Mouse (Mus musculus) thymus, postnatal 0 days (tissue): Measurements from ENCODE around the gene Zic5. TPM values are rescaled to one million over a fixed set of nuclear protein-coding genes. Genes with fewer than 3 reads are reported as not detected.
A peak's percentile ranks its signal among the peaks of the same experiment; 100 is the strongest.

Experiments used
- DNase-seq: peaks from one replicate; pipeline ENCODE4 v3.0.0-alpha.2; 2015; ENCODE audit warnings: low spot score
- polyA plus RNA-seq: library from polyadenylated mRNA; unstranded; fragments of >200 nt; fragmentation: Nextera tagmentation; extraction: Ambion mirVana; gene quantifications from 2 replicates; pipeline ENCODE4 v1.2.1, GENCODE M21; 2015

Zic5 gene
- polyA plus RNA-seq, result not detected in 2 replicates

DNA sequence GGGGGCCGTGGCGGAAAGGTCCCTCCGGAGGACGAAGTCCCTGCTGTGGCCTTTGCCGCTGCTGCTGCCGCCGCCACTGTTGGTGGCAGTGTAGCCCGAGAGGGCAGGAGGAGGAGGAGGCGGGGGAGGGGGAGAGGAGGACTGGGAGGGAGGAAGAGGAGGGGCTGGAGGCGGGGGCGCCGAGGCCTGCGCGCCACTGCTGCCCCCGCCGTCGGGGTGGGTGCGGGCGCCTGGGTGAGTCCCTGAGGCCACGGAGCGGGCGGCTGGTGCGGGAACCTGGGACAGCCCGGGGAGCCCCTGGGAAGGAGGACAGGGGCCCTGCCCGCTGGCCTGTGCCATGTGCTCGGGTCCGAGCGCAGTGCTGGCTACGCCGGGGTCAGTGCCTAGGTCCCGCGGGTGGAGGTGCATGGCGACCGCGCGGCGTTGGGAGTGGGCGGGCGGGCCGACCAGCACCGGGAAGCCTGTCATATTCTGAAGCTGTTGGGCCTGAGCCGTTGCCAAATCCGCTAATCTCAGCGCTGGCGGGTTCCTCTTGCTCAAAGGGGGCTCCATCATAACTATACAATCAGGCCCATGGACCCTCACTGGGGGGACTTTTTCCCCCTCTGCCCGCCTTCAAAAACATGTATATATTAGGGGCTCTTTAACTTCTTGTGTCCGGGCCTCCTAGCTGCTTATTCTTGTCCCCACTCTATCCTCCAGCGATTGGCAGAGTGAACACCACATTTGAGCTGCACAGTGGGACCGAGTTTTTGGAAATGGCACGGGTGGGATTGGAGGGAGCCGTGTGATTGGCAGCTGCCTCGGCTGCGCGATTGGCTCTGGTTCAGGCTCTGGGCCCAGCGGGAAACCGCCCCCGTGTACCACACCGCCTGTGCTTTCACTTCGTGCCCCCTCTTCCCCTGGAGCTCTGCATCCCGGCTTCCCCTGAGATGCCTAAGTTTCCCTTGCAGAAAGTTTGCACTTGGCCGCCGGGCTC, at the start of gene Zic5:
TSS of gene Zic5 (minus strand) at position 915 of the 979 bp plus-strand sequence.
- DNase-seq, result no peak

GRCm38 (mm10) chr14:122513511-122514036, 48.1 kb upstream of the Zic5 start:
- no peak for DNase-seq

DNA sequence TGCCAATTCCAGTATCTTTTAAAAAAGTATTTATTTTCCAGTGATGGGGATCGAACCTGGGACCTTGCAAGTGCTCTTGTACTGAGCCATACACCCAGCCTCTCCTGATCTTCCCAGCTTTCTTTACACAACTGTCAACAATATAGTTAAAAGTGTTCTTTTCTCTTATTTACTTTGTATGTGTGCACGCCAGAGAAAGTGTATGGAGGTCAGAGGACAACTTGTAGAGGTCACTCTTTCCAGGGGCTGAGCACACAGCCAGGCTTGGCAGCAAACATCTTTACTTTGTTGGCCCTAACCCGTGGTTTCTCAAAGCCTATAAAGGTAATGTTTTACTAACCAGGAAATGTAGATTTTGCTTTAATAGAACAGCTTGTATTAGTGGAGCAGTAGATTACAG, 46.0 kb upstream of the Zic5 start:
- no peak for DNase-seq

DNA sequence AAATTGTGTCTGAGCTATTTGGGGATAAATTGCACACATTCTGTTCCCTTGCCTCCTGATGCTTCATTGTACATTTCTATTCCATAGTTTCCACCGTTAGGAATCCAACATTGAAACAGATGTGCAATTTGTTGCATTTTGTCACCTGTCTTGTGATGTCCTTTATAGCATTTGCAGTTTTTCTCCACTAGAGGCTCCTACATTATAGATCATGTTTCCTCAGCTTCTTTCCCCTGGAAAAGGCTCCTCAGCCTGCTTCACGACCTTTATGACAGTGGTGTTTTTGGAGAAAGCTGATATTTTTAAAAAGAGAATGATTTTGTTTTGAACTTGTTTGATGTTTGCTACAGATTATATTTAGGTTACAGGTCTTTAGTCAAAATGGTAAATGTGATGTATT, 43.6 kb upstream of the Zic5 start:
- DNase-seq, result no peak

DNA sequence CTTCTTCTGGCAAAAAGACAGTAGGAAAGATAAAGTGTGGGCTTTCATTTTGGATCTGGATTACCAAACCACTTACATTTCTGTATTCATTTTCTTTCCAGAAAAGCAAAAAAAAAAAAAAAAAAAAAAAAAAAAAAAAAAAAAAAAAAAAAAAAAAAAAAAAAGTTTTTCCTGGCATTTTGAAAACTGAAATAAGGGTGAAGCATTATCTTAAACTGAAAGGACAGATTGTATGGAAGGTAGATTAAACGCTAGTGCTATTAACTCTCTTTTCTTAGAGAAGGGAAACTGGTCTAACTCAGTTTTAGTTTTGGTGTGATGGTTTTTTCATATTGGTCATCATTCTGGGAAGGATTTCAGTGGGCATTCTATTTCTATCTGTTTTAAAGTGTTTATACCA, 26.5 kb upstream of the Zic5 start:
- DNase-seq, result no peak

DNA sequence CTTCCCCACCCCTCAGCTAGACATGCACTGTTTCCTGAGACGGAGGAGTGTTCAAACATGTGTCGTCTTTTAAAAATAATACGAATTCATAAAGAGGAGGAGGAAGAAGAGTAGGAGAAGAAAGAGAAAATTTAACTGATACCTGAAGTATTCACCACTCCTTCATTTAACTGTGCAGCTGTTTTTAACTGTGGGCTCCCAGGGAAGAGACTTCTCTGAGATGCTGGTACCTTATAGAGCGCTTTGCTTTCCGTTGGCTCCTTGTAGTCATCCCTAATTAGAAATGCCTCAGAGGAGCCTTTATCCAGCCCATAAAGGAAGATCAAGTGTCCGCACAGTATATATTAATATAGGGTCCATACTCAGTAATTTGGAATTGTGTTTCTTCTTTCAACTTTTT, 26.0 kb upstream of the Zic5 start:
- DNase-seq, result no peak

DNA sequence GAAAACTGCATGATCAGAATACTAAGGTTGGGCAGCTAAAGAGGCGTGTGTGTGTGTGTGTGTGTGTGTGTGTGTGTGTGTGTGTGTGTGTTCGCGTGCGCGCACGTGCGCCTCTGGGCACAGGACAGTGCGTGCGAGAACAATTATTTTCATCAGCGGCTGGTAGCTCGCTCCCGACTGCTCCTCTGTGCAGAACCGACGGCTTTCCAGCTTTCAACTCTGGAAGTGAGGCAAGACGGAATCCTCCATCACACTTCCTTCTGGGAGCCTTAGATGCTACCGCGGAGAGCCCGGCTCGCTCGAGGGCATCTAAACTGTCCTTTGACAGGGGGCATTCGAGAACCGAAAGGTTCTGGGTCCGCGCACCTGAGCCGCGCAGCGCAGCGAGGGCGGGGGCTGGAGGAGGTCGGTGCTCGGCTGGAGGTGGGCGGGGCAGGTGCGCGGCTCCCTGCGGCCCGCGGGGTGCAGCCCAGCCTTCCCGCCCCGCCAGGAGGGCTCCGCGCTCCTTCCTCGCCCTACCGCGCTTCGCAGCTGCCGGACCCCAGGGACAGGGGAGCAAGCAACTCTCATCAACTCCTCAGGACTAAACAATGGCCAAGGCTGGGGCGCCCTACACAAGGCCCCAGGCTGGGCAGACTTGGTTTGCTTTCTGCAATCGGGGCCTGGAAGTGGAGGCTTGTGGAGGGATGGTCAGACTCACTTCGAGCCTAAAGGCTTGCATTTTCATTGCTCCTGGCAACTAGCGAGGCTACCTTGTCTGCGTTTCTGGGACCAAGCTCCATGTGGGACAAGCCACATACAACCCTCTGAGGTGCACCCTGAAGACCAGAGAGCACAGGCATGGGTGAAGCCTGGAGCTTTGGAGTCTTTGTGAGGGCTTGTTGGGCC, 25.2 kb upstream of the Zic5 start, which contains the start of gene Gm10837:
TSS of gene Gm10837 (plus strand) at position 146 of the 888 bp plus-strand sequence.
- no peak for DNase-seq

- no peak for DNase-seq
These were observed 24.4 kb upstream of the Zic5 start for GRCm38 (mm10) chr14:122489686-122490414.

DNA sequence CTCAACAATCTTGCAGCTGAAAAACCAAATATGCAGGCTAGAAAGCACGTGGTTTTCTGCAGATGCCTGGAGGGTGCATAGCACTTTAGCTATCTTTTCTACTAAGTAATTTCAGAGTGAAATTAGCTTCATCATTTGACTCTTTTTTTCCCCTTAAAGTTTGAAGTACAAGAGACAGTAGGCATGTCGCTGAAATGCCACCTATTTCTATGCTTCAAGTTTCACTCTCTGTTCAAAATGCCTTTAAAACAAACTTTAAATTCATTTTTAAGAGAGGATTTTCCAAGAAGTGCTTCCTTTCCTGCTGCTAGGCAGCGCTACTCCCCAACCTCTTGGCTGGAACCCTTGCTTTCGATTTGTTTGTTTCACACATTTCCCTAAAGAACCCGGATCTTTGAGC, 23.6 kb upstream of the Zic5 start:
- DNase-seq, result peak; percentile 41

DNA sequence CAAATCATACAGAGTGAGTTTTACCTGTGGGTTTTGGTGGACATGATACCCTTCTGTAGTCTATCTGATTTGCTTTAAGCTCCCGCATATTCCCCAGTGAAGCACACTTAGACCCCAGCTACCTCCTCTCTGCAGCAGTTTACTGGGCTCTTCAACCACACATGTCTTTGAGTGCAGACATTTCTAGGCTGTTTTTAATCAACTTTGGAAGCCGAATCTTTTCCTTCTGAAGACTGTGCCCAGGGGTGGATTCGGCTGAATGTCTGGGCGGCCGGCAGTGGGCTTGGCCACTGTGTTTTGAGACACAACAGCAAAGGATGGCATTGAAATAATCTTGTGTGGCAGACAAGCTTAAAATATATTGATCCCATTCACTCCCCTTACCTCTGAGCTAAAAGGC, 21.9 kb upstream of the Zic5 start:
- DNase-seq, result peak; percentile 5

- DNase-seq, result no peak
These were observed 21.1 kb upstream of the Zic5 start for GRCm38 (mm10) chr14:122486611-122487010.

GRCm38 (mm10) chr14:122485635-122486181, 20.2 kb upstream of the Zic5 start:
- no peak for DNase-seq

- no peak for DNase-seq
These were observed 19.5 kb upstream of the Zic5 start for GRCm38 (mm10) chr14:122484844-122485551.

DNA sequence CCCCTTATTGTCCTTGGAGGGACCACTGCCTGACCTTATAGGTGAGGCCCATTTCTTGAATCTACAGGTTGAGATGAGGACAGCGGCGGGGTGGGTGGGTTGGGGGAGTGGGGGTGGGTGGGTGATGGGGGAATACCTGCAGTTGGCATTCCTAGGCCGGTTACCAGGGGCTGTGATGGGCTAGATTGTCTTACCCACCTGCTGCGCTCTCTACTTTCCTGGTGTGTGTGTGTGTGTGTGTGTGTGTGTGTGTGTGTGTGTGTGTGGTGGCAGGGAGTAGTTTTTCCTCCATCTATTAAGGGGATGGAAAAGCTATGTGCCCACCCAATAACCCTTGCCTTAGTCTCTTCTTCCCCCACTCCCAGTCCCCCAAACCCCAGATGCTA, 19.0 kb upstream of the Zic5 start:
- DNase-seq, result no peak

GRCm38 (mm10) chr14:122483556-122484421, 18.3 kb upstream of the Zic5 start:
- no peak for DNase-seq

DNA sequence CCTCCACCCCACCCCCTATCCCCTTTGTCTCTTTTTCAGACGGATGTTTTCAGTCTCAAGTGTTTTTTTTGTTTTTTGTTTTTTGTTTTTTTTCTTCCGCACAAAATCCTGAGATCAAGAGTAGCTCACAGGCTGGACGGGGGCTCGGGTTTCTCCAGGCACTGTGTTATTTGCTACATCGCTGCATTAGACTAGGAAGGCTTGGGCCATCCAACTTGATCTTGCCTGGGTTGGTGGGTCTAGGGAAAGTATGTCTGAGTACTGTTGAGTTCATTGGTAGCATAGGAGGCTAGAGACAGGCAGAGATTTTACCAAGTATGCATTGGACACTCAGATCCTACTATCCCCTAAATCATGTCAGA, 17.5 kb upstream of the Zic5 start:
- DNase-seq, result no peak

- DNase-seq, result no peak
These were observed 16.9 kb upstream of the Zic5 start for GRCm38 (mm10) chr14:122482081-122483023.

GRCm38 (mm10) chr14:122481181-122481580, 15.7 kb upstream of the Zic5 start:
- DNase-seq, result no peak
